Mouse (Mus musculus) layer of hippocampus, adult 9-11 months (tissue): Measurements from ENCODE around the gene Tcf25.
A peak's percentile ranks its signal among the peaks of the same experiment; 100 is the strongest.

ENCODE experiments used
- DNase-seq: peaks from one replicate; pipeline ENCODE4 v3.0.0; 2022

The Tcf25 gene

GRCm38 (mm10) chr8:123373403-123374238 lies at the start of gene Tcf25:
Tcf25 (plus strand) TSS chr8:123373753.
- DNase-seq: peak; percentile 96

GRCm38 (mm10) chr8:123328552-123328951 lies 45.0 kb upstream of the Tcf25 start:
- no peak for DNase-seq

GRCm38 (mm10) chr8:123329350-123329749 lies 44.2 kb upstream of the Tcf25 start:
- no peak for DNase-seq

GRCm38 (mm10) chr8:123329961-123330360 lies 43.6 kb upstream of the Tcf25 start:
- no peak for DNase-seq

GRCm38 (mm10) chr8:123330701-123331100 lies 42.9 kb upstream of the Tcf25 start:
- DNase-seq: no peak

GRCm38 (mm10) chr8:123331301-123331700 lies 42.3 kb upstream of the Tcf25 start:
- DNase-seq: no peak

GRCm38 (mm10) chr8:123331810-123332209 lies 41.7 kb upstream of the Tcf25 start:
- DNase-seq: no peak

- peak; percentile 69 for DNase-seq
Measured at GRCm38 (mm10) chr8:123332262-123333090, 41.1 kb upstream of the Tcf25 start, which contains the start of gene Spire2. Spire2 (plus strand) TSS chr8:123332713.

- no peak for DNase-seq
Measured at GRCm38 (mm10) chr8:123333091-123333587, 40.4 kb upstream of the Tcf25 start.

GRCm38 (mm10) chr8:123333864-123334263 lies 39.7 kb upstream of the Tcf25 start:
- peak; percentile 20 for DNase-seq

GRCm38 (mm10) chr8:123334467-123334866 lies 39.1 kb upstream of the Tcf25 start:
- DNase-seq: no peak

- DNase-seq: no peak
Measured at GRCm38 (mm10) chr8:123337475-123337874, 36.1 kb upstream of the Tcf25 start.

GRCm38 (mm10) chr8:123340071-123340470 lies 33.5 kb upstream of the Tcf25 start:
- DNase-seq: no peak

- no peak for DNase-seq
Measured at GRCm38 (mm10) chr8:123341040-123342015, 32.2 kb upstream of the Tcf25 start.

GRCm38 (mm10) chr8:123342253-123342652 lies 31.3 kb upstream of the Tcf25 start:
- no peak for DNase-seq

GRCm38 (mm10) chr8:123342911-123343310 lies 30.6 kb upstream of the Tcf25 start:
- no peak for DNase-seq

- no peak for DNase-seq
Measured at GRCm38 (mm10) chr8:123343422-123343821, 30.1 kb upstream of the Tcf25 start.

GRCm38 (mm10) chr8:123345135-123345534 lies 28.4 kb upstream of the Tcf25 start:
- no peak for DNase-seq

GRCm38 (mm10) chr8:123345856-123346255 lies 27.7 kb upstream of the Tcf25 start:
- no peak for DNase-seq

GRCm38 (mm10) chr8:123347293-123347692 lies 26.3 kb upstream of the Tcf25 start:
- DNase-seq: no peak

GRCm38 (mm10) chr8:123348237-123348843 lies 25.2 kb upstream of the Tcf25 start:
- DNase-seq: no peak

- no peak for DNase-seq
Measured at GRCm38 (mm10) chr8:123349073-123349472, 24.5 kb upstream of the Tcf25 start.
